Mouse (Mus musculus) CH12F3 (cell line): ENCODE data around the gene Dapp1.
"Not testable (repeated sequence)": the region's sequence is repeated elsewhere in the genome, so short reads cannot be mapped to it uniquely, and the experiment has no call there.

Experiments used
- in situ Hi-C: fragments of 300-500 bp; cut with MboI; formaldehyde crosslinking; loops from 2 replicates; pipeline ENCODE4 v1.14.3; 2020; ENCODE audit warnings: low sequenced_read_pairs

Dapp1 gene

GRCm38 (mm10) chr3:137927010-137927409 lies 54.3 kb downstream of the Dapp1 start:
- in situ Hi-C loops, result no loop called here

DNA sequence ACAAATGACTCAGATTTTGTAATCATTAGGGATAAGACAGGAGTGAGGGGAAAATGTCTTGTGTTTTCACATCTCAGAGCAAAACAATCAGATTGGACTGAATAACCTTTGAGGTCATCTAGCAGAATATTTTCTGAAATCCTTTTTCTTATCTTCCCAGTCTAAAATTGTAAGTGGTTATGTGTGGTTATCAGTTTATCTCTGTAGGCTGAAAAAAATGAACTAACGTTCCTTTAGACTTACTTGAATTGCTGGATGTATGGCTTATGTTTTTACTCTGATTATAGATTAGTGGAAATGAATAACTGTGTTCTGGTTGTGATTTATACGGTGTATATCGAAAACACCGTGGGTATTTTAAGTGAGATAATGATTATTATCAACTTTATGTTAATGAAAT lies 60.8 kb downstream of the Dapp1 start:
- in situ Hi-C loops, result no loop called here

GRCm38 (mm10) chr3:137919398-137919797 lies 61.9 kb downstream of the Dapp1 start:
- in situ Hi-C loops, result no loop called here

GRCm38 (mm10) chr3:137918932-137919311 lies 62.4 kb downstream of the Dapp1 start:
- in situ Hi-C loops, result no loop called here

DNA sequence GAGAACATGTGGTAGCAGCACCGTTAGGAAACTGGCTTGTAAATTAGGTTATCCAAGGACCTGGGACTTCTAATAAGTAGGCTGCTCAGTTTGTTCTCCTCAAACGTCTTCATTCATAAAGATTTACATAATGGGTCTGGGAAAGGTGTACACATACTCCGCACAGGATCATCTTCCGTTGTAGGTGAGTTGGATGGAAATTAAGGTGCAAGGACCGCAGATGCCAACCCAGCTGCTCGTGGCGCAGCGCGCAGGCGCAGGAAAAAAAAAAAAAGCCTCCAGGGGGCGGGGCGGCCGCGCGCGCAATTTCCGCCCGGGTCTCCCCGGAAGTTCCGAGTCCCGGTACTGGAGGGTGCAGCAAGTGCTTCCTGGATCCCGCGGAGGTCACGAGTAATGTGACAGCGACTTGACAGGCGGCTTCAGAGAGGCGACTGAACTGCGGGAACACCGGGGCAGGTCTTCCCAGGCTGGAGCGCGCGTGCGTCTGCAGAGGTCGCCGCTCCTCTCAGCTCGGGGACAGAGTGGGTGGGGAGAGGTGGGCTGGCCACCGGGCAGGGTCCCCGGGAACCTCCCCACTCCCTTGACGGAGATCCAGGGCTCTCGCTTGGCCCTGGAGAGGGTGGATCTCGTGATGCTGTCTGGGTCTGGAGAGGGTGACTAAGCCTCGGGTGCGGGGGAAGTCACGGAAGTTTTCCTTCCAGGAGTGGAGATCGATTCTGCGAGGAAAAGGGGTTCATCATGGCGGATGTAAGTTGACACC lies 63.0 kb downstream of the Dapp1 start, which contains the start of gene Lamtor3:
TSS of gene Lamtor3 (plus strand) at position 335 of the 760 bp plus-strand sequence.
- in situ Hi-C loops, result no loop called here

DNA sequence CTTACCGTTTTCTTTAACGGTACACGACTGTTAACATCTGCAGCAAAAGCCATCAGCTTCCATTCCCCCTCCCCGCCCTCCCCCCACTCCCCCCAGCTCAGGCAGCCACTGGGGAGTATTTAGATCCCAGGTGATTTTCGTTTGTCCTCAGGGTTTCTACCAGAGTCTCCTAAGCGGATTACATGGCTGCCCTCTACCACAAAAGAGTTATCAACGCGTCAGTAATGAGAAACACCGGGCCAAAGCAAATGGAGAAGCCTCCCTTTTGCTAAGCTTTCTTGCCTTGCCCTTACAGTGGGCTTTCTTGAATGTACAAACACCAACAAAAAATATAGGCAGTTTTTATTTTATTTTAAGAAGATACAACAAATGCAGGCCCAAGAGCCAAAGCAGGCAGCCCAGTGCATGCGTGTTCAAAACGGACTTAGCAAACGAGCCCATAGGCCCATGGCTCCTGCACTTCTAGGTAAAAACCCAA lies 63.6 kb downstream of the Dapp1 start:
- in situ Hi-C loops, result no loop called here

DNA sequence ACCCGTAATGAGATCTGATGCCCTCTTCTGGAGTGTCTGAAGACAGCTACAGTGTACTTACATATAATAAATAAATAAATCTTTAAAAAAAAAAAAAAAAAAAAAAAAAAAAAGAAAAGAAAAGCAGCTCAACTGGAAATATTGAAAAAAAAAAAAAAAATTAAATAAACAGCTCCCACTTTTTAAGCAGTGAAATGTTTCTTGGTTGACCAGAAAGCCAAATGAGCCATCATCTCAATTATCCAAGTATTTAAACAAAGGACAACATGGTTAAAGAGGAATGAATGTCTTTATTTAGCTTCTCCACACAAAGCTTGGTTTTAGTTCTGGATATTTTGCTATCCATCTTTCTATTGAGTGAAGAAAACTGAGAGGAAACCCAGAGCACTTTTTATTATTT lies 66.8 kb downstream of the Dapp1 start:
- in situ Hi-C loops, result not testable (repeated sequence)

DNA sequence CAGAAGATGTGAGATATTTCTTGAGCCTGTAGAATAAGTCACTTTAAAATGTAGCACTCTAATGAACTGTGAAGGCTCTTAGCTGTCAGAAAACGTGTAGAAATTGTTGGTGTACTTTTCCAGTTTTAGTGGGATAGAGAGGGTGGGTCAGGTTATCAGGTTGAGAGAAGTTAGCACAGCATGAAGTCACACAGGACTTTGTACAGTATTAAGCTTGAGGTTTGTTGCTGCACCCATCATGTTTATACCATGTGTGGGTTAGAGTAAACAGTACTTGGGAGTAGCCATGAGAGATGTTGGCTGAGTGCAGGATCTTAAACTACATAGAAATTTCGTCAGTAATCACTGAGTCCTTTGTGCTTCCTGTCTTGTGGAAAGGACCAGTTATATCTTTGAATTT lies 68.3 kb downstream of the Dapp1 start:
- in situ Hi-C loops, result no loop called here

- in situ Hi-C loops, result no loop called here
Observed at GRCm38 (mm10) chr3:137900149-137900548, 81.2 kb downstream of the Dapp1 start.

DNA sequence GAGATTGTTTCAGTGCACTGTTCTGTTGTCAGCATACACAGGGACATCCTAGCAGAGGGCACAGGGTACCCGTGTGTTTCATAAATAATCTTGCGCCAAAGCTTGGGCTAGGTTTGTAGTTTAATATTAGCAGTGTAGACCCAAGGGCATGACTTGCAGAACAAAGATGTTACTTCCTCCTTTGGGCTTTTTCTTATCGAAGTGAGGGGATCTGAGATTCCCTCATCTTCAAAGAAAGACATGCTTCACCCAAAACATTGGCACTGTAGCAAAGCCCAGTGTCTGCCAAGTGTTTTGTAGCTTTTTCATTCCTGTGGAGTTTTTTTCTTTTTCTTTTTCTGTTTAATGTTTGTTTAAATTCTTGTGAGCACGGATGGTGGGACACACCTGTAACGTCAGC lies 83.7 kb downstream of the Dapp1 start:
- in situ Hi-C loops, result no loop called here

- in situ Hi-C loops, result no loop called here
Observed at GRCm38 (mm10) chr3:137896867-137897266, 84.5 kb downstream of the Dapp1 start.

GRCm38 (mm10) chr3:137896386-137896785 lies 85.0 kb downstream of the Dapp1 start:
- in situ Hi-C loops, result no loop called here

- in situ Hi-C loops, result no loop called here
Observed at GRCm38 (mm10) chr3:137895196-137895595, 86.1 kb downstream of the Dapp1 start.

DNA sequence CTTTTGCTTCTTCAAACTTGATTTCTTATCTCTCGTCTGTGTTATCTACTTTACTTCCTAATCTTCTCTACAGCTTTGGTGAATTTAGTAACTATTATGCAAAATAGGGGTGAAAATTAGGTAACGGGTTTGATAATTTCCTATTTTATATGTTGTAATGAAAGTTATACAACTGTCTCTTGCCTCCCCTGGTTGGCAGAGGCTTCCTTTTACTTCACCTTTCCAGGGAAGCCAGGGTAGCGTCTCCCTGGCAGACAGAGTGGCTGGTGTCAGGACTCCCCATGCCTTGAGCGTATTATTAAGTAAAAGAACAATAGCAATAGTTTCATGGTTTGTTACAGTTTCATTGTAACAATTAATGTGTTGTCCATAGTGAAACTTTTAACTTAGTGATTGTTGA lies 87.6 kb downstream of the Dapp1 start:
- in situ Hi-C loops, result no loop called here

GRCm38 (mm10) chr3:137892118-137892517 lies 89.2 kb downstream of the Dapp1 start:
- in situ Hi-C loops, result no loop called here

DNA sequence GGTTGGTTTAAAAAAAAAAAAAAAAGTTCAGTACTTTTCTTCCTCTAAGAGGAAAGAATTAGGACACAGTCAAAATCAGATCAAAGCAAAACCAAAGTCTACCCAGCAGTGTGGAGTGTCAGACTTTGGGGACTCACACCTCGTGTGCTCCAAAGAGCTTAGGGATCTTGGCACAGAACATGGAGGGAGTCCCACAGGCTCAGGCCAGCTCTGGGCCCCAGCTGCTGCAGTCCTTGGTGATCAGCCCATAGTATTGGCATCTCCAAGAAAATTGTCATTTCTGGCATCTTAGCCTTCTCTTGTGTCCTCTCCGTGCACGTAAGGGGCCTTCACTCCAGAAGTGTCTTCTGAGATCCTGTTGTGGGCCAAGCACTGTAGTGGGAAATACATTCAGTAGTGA lies 90.3 kb downstream of the Dapp1 start:
- in situ Hi-C loops, result no loop called here

GRCm38 (mm10) chr3:137887961-137888360 lies 93.4 kb downstream of the Dapp1 start:
- in situ Hi-C loops, result no loop called here

DNA sequence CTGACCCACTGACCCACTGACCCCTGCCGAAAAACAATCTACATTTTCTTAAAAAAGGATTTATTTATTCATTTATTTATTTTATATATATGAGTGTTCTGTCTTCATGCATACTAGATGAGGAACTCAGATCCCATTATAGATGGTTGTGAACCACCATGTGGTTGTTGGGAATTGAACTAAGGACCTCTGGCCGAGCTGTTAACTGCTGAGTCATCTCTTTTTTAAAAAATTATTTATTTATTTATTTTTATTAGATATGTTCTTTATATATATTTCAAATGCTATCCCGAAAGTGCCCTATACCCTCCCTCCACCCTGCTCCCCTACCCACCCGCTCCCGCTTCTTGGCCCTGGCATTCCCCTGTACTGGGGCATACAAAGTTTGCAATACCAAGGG lies 100.3 kb downstream of the Dapp1 start:
- in situ Hi-C loops, result no loop called here
